Mouse (Mus musculus) CH12F3 (cell line): ENCODE data around the gene Prtg.

Experiments
- in situ Hi-C: fragments of 300-500 bp; cut with MboI; formaldehyde crosslinking; loops from 2 replicates; pipeline ENCODE4 v1.14.3; 2020; ENCODE audit warnings: low sequenced_read_pairs

The Prtg gene

DNA sequence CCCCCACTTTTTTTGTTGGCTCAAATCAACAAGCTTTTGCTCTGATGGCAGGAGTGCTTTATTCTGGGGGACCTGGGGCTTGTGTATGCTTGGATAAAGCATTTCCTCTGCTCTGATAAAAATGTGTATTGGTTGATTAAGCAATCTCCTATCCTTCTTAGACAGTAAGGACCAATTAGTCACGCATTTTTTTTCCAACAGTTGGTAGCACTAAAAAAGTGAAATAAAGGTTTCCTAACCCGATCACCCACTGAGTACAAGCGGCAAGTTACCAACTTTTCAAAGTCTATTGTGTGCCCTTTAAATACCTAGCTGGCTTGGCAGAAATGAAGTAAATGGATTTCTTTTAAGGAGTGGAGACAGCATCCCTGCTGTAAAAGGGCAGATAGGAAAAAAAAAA lies 1.9 kb downstream of the Prtg start:
- in situ Hi-C loops: no loop called here

DNA sequence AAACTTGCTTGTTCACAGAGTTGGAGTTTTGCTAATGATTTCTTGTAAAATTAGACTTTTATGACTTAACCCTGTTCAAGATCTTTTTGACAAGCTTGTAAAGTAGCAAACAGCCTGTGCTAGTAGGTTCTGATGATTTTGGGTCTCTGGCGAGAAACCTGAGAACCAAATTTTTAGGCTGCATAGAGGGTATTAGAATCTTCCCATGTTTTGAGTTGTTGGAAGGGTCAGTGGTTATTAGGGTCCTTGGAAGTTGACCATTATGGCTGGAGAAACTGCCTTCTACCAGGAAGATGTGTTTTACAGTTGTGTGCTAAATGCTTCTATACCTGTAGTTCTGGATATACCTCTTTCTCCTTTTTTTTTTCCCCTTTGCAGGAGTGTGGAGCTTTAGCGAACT lies 2.4 kb downstream of the Prtg start:
- in situ Hi-C loops: no loop called here

DNA sequence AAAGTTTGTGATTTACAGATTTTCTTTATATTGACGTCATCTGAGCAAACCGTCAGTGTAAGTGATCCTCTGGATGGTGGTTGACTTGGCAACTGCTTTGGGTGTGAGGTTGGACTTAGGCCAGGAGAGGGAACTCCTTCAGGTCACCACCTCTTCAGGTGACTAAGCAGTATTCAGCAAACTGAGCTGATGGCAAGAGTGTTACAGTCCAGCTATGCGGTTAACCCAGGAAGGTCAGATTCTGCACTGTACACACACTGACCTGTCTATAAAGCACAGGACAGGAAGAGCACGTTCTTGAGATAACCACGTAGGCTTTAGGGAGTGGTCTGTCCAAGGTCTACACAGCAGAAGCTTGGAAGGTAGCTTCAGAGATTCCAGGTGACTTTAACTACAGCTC lies 3.9 kb downstream of the Prtg start:
- in situ Hi-C loops: no loop called here

DNA sequence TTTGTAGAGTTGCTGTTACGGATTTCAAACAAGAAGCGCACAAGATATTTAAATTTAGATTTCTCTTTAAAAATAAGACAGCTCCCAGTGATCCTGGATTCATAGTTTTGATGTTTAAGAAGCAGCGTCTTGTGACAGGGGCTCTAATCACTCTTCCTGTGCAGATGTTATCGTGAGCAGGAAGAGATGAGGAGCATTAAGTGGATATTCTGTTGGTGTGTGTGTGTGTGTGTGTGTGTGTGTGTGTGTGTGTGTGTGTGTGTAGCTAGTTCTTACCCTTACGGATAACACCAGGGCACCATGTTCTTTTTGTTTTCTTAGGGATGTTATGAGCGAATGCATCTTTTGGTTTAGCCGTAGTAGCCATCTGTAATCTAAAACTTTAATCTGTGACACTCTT lies 5.4 kb downstream of the Prtg start:
- in situ Hi-C loops: no loop called here

DNA sequence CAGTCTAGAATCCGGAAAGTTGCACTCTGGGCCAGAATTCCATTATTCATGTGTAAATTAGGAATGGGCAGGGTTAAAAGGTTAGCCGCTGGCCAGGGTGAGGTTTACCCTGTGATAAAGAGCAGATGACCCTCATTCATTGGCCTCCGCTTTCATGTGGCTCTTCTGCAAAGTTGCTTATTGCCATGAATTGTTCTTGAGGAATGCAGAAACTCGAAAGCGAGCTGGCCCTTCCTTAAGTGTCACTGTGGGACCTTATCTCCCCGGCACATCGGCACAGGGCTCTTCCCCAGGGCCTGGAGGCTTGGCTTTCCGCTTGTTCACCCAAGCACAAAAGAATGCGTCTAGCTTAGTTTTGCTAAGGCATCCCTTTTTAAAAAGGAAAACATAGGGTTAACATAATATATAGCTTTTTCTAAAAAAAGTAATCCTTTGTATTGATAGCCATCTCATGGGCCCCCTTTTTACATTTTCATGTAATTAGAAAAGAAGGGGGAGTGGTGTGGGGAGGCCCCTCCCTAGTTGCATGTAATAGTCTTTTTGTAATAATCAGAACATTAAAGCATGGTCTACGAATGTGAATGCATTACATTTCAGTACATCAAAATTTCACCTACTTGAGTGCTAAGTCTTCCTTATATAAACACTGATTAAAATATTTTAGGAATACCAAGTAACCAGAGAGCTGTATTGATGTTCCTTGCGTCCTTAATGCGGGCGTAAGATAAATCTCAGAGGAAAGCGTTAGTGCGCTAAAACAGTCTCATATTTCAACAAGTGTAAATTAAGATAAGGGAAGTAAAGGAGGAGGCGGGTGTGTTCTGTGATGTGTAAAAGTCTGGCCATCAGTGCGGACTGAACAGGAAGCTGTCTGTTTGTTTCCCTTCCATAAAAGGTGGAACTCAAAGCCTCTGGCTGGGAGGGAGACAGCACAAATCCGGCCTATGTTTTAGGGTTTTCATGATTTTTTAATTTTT lies 6.2 kb downstream of the Prtg start:
- in situ Hi-C loops: no loop called here

DNA sequence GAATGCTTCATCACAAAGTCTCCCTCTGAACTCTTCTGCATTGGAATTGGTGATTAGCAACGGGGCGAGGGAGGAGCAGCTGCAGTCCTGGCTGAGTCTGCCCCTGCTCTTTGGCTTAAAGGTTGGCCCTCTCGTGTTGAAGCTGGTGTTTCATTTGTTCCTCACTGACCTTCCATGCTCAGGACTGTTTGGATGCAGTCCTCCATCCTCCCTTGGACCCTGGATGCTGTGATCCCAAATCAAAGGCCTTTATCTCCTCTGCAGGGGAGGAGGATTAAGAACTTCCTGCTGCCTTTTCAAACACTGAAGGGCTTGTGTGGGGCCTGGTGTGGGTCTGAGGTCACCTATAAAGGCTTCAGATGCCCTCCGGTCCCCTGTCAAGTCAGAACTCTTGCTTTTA lies 18.8 kb downstream of the Prtg start:
- in situ Hi-C loops: no loop called here

DNA sequence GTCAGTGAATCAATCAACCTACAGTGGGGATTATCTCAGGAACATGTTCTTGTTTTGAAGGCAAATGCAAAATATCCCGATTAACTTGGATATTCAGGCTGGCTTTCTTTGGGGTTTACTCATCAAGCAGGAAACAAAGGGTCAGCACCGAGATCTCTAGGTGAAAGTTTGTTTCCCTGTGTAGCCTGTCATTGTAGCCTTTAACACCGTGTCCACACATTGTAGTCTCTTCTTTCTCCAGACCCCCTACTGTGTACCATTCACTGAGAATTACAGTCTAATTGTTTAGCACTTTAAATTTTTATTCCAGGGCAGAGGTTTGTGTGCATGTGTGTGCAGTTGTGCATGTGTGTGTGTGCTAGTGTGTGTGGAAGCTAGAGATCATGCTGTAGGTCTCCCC lies 19.3 kb downstream of the Prtg start:
- in situ Hi-C loops: no loop called here

DNA sequence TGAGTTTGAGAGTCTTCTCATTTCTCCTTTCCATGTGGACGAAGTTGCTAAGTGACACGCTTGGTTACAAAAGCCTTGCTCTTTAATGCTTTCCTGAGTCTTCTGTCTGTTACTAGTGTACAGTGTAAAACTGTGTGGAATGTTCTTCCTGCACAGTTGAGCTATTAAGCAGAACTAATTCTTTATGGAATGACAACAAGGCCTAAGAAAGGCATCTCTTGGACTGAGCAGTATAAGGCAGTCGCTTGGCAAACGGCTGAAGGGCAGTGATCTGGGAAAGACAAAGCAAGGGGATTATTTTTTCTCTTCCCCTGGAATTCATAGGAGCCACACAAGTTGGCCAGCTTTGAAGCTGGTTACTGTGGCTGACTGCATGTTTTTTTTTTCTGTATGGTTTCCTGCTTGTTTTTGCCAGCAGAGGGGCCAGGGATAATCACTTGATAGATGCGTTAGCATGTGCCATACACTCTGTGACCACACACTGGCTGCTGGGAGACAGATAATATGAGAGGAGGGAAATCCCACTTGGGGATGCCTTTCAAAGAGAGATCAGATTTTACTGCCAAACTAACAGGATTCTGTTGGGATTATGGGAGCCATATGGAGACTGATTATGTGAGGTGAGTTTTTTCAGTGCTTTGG lies 22.1 kb downstream of the Prtg start:
- in situ Hi-C loops: no loop called here

DNA sequence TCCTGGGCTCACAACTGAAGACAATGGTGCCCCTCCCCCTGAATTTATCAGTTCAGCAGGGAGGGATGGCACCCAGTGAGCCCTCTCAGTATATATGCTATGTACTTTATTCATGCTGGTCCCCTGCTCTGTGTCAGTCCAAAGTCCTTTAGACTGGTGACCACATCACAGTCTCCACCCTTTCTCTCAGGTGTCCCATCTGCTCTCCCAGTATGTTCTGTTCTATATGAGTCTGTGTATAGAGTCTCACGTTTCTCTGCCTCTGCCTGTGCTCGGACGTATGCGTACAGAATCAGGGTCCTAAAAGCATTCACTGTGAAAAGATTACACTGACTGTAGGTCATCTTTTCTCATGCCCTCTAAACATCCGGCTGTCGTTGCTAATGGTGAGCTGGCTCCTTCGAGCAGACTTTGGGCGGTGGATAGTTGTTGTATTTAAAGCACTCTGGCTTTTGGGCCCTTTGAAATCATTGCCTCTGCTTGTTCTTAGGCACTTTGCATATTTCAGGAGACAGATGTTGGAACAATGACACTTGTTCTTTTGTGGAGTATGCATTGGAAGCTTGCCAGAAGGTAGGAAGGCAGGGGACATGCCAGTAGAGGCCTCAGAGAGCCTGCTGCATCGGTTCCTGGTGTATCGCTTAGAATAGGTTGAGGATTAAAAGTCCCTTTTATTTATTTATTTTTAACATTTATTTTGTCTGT lies 27.5 kb downstream of the Prtg start:
- in situ Hi-C loops: no loop called here

DNA sequence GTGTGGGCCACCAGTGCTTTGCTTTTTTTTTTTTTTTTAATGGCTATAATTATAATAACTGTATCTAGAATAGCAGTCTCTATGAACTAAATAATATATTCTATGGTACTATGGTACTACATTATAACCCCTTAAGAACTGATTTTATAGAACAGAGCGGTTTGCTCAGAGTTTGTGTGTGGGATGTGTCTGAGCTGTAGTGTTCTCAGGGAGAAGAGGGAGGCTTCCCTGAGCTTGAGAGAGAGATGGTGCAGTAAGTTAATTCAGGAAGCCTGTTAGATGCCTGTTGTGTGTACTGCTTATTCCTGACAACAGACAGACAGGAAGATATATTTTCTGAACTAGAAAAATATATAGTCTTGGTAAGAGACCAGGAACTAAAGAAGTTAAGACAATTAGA lies 28.3 kb downstream of the Prtg start:
- in situ Hi-C loops: no loop called here

DNA sequence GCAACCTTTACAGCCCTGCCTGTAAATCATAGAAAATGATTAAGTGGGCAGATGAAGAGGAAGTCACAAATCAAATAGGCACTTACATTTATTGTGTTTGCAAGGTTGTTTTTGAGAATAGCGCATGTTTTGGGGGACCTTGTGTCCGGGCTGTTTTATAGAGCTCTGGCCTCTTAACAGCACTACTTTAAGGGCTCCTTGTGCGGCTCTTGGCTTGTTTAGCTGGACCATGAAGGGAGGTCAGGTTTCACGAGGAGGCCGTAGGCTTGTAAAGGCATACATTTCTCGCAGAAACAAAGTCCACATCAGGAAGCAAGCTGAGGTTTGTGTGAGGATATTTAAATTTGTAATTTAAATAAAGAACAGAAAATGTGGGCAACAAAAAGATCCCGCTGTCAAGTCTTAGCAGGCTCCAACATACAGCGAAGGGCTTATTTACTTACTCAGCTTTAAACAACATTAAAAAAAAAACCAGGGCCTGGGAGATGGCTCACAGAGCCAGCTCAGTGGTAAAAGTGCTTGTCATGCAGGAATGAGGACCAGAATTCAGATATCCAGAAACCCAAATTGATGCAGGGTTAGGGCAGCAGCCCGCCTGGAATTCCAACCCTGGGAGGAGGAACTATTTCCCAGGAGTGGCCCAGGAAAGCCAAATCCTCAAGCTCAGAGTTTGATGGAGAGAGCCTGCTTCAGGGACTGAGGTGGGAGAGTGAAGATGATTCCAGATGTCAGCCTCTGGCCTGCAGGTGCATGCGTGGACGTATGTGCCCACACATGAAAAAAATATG lies 30.2 kb downstream of the Prtg start:
- in situ Hi-C loops: no loop called here

DNA sequence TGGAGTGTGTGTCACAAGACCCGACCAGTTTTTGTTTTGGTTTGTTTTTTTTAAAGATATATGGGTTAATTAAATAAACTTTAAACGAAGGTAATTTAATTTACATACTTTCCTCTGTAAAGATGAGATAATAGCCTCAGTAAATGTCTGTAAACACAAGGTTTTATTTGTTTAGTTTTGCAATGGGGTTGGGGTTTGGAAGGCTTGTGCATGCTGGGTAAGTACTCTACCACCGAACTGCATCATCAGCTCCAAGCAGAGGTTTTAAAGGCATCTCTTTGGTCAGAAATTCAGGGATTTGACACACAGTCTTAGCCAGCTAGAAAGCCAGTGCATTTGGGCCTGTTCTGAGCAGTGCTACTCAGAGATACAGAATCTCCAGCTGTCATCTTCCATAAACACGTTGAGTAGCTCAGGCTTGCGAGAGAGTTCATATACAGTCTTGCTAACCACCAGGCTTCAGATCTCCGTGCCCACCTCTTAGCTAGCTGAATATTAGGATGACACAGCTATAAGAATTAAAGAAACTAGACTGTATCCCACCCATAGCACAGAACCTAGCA lies 31.0 kb downstream of the Prtg start:
- in situ Hi-C loops: no loop called here

DNA sequence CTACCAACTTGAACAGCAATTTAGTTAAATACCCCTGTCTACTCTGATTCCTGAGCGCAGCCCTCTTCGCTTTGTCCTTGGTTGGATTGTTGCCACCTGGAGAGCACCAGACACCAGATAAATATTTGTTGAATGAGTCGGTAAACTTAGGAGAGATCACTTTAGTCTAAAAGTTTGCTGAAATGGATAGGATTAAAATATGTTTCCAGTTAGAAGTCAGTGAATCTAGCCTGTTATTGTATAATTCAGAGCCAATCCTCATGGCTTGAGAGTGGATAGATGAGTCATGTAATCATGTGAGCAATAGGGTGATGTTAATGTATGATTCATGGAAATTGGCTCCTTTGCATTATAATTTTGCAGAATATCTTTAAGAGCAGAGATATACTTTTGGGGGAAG lies 31.6 kb downstream of the Prtg start:
- in situ Hi-C loops: no loop called here

DNA sequence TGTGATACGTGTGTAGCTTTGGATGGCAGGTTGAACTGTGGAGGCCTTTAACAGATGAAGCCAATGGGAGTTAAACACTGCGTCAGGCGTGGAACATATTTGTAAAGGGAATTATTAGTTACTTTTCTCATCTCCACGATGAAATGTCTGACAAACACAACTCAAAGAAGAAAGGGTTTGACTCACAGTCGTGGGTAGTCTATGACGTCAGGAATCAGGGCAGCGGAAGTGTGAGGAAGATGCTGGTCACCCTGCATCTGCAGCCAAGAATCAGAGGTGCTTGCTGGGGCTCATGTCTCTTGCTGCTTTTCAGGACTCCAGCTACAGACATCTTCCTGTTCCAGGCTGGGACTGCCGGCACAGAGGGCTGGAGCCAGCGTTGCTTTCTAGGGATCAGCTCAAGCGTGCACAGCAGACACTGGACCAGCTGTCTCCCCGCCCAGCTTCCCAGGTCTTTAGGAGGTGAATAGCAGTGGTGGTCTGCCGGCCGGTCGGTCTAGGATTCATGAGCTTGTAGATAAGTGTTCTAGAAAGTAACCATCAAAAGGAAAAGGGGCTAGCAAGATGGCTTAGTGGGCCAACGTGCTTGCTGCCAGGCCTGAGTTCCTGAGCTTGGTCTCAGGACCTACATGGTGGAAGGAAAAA lies 32.8 kb downstream of the Prtg start:
- in situ Hi-C loops: no loop called here

DNA sequence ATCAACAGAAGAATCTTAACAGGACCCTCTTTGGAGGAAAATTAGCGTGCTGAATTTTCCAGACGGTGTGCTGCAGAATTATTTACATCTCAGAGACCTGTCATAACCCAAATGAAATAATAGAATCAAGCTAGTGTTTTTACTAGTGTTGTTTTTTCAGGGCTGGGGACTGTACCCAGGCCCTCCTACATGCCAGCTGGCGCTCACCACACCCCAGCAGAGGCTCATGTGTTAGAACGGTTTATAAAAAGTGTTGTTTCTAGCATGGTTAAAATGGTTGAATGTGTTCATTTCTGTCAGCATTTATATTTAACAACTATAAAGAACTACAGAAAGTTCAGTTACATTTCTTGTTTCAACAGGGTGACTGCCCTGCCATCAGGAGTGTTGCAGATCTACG lies 37.8 kb downstream of the Prtg start:
- in situ Hi-C loops: no loop called here

DNA sequence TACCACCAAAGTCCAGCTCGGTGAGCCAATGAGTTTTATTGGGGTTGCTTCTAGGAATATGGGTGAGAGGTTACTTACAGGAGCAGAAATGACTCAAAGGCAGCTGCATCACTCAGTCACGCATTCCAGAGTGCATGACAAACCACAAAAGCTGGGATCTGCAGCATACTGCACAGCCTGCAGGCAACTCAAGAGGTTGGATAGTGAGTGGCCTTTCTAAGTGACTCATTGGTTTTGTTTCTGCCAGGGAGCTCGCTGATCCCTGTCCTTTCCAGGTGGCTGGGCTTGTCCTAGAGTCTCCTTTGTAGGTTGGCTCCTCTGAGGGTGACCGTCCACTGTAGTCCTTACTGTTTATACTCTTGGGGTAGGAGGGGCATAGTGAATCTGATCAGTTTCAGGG lies 39.5 kb downstream of the Prtg start:
- in situ Hi-C loops: no loop called here

DNA sequence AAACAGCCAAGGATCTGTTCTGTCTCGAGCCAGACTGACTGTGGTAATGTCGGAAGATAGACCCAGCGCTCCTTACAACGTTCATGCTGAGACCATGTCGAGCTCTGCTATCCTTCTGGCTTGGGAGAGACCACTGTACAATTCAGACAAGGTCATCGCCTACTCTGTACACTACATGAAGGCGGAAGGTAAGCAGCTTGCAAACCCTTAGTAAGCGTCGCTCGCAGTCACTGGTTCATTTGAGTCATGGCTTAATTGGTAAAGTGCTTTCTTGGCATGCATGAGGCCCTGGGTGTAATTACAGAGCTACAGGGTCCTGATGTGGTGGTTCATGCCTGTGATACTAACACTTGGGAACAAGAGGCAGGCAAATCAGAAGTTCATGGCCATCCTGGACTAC lies 44.9 kb downstream of the Prtg start:
- in situ Hi-C loops: no loop called here

DNA sequence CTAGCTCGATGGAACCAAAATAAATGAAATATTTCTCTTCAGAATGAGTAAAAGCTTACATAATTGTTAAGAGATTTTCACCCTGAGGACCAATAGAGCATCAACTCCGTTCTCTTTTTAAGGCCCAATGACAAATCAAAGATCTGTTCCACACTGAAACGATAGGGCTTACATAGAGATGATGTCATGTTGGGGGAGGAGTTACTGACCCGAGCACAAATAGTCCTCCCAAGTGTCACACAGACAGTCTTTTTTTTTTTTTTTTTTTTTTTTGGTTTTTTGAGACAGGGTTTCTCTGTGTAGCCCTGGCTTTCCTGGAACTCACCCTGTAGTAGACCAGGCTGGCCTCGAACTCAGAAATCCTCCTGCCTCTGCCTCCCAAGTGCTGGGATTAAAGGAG lies 45.3 kb downstream of the Prtg start:
- in situ Hi-C loops: no loop called here

DNA sequence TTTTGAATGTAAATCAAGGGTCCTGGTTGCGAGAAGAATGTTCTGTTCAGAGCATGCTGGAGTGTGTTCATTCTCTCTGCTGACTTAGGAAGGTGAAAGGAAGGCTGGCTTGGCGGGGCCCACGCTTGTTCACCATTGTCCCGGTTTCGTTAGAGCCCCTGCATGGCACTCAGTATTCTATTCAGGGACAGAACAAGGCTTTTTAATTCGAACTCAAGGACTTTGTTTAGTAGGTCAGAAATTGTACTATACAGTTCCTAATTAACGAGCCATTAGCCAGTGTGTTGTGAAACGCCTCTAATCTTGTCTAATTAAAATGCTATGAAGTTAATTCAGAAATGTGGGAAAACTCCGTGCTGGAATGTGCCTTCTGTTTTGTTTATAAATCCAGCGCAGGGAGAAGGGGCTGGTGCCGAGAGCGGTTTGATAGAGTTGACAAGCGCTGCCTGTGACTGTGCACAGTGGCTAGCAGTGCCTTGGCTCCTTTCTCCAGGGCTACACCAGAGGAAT lies 47.1 kb downstream of the Prtg start:
- in situ Hi-C loops: no loop called here

DNA sequence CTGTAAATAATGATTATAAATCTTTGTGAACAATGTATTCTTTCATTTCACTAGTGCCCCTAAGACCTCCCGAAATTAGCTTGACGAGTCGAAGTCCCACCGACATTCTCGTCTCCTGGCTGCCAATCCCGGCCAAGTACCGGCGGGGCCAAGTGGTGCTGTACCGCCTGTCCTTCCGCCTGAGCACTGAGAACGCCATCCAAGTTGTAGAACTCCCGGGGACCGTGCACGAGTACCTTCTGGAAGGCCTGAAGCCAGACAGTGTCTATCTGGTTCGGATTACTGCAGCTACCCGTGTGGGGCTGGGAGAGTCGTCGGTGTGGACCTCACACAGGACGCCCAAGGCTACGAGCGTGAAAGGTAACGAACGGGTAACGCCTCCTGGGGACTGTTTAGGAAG lies 50.0 kb downstream of the Prtg start:
- in situ Hi-C loops: no loop called here
